Mouse (Mus musculus): Measurements from ENCODE around the gene Btrc.

- TF ChIP-seq GATA1 (IDR thresholded peaks at IDR 0.05; ENCODE audit: borderline replicate concordance, low read length) (no peak), FLI1 (IDR thresholded peaks at IDR 0.05; ENCODE audit: low read length) (no peak)
Measured at GRCm38 (mm10) chr19:45440554-45441175, 77.1 kb downstream of the Btrc start.
